Mouse (Mus musculus) heart, adult 18-20 months (tissue): ENCODE measurements around the gene Elane. TPM values are rescaled to one million over a fixed set of nuclear protein-coding genes. Genes with fewer than 3 reads are reported as not detected.
"Not testable (repeated sequence)": the region's sequence is repeated elsewhere in the genome, so short reads cannot be mapped to it uniquely, and the experiment has no call there.

Experiments used
- DNase-seq, 2 experiments: peaks; one replicate each; pipeline ENCODE4 v3.0.0; 2021 to 2022; ENCODE audit warnings: mixed read lengths in 1 of 2
- total RNA-seq, 2 experiments: library from RNA; stranded (reverse); gene quantifications; 2 replicates each; pipeline ENCODE4 v1.2.3; 2021

Gene Elane
- total RNA-seq, 2 experiments from 2014 or later: not detected

DNA sequence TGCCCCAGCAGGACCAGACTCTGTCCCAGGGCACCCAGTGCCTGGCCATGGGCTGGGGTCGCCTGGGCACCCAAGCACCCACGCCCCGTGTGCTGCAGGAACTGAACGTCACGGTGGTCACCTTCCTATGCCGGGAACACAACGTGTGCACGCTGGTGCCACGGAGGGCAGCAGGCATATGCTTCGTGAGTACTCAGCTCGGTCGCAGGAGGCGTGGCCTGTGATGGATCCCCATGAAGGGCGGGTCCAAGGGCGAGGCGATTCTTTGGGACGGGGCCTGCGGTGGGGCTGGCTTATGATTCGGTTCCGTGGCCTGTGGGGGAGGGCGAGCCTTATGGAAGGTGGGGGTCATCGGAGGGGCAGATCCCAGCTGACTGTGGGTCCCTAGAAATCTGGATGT lies 4.1 kb upstream of the Elane start:
- no peak for DNase-seq

GRCm38 (mm10) chr10:79883297-79884084 lies 2.6 kb upstream of the Elane start:
- DNase-seq: peak; percentile 80 to 89

GRCm38 (mm10) chr10:79884446-79884845 lies 1.6 kb upstream of the Elane start:
- peak; percentile 79 to 82 for DNase-seq

DNA sequence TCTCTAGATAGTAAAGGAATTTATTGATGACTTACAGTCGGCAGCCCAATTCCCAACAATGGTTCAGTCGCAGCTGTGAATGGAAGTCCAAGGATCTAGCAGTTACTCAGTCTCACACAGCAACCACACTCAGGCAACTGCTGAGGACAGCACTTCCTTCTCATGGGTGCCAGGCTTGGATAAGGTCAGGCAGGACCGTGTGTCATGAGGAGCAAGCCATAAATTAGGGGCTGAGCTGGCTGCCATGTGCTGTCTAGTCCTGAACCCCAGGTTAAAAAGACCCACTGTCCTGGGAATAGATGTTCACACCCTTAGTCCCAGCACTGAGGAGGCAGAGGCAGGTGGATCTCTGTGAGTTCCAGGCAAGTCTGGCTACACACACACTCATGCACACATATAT lies 1.1 kb upstream of the Elane start:
- DNase-seq: not testable (repeated sequence)

DNA sequence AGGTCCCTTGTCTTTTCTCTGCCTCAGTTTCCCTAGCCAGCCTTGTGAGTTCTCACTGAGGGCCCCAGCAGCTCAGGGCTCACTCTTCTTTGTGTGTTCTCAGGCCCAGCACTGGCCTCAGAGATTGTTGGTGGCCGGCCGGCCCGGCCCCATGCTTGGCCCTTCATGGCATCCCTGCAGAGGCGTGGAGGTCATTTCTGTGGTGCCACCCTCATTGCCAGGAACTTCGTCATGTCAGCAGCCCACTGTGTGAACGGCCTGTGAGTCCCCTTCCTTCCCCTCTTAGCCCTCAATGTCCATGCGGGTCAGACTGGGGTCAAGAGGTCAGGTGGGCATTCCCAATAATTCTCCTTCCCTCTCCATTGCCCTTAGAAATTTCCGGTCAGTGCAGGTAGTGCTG lies 564 bp downstream of the Elane start:
- no peak for DNase-seq

- DNase-seq: no peak
Measured at GRCm38 (mm10) chr10:79889386-79889785, 3.3 kb downstream of the Elane start.

DNA sequence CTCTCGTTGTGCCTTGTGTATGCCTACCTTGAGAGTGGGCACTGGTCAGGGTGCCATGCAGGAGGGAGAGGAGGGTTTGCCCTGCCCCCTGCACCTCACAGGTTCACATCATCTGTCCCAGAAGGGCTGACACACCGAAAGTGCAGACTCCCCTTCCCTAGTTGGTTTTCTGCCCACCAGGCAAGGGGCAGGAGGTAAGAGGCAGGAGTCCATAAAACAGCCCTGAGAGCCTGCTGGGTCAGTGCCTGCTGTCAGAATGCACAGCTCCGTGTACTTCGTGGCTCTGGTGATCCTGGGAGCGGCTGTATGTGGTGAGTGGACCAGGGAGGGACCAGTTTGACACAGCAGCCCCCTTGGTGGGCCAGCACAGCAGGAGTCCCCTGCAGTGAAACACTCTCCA lies 4.6 kb downstream of the Elane start, which contains the start of gene Cfd:
Gene Cfd (plus strand): TSS at position 184 of the 400 bp plus-strand sequence.
- no peak for DNase-seq

- peak; percentile 73 to 89 for DNase-seq
Measured at GRCm38 (mm10) chr10:79892451-79893118, 6.5 kb downstream of the Elane start.

DNA sequence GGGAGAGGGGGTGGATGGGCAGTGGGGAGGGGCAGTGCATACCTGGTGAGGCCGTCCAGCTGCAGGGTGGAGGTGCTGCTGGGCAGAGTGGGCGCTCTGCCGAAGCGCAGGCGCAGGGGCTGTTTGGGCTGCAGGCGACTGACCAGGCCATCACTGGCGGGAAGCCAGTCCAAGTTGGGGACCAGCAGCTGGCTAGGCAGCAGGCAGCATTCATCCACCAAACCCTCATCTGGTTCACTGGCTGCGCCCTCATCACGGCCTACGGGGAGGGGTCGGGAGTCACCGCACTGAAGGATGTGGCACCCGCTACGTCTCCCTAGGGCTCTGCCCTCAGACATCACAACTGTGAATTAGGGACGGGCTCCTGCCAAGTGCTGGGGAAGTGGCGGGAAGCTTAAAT lies 10.3 kb downstream of the Elane start:
- no peak for DNase-seq

DNA sequence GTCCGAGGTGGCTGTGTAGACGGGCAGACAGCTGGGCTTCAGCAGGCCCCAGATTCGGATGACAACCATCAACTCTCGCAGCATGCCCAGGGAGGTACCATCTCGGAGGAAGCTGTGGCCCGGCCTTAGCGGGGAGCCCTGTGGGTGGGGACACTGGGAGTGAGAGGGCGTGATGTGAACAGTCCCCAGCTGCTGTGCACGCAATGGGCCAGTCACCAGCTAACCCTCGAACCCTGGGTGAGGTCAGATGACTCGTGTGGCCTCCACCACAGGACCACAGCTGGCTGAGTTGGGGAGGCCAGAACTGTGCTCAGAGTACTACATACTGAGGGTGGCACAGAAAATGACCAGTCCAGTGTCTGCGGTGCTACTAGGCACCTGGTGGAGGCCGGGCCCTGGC lies 10.8 kb downstream of the Elane start:
- DNase-seq: no peak

DNA sequence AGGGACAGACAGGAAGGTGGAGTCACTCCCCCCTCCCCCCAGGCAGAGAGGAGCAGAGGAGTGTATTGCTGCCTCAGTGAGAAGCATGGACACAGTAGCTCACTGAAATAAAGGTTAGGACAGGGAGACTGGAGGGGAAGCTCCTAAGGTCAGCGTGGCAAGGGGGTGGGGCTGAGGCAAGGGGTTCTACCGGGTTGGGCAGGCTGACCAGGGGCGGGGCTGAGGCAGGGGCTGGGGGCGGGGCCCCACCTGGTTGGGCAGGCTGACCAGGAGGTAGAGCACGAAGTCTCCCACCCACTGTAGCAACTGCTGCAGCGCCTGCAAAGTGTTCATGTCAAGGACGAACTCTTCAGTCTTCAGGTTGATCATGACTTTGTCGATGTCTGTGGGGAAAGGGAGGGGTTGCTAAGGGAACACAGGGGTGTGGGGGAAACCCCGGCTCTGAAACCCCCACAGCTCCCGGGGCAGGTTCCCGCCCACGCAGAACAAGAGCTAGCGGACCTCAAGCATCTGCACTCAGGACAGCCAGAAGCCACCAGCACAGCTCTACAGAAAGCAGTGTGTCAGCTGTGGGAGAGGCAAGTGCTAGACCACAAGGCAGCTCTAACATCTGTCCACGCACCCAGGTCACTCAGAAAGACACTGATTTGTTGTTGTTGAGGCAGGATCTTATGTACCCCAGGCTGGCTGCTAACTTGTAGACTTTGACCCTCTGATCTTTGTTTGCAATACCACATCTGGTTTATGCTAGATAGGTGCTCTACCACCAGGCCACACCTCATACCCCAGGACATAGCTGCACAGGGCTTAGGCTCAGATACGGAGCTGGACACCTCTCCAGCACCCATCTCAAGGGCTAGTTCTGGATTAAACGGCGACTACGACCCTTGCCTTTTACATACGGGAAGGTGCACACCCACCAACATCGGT lies 11.5 kb downstream of the Elane start:
- no peak for DNase-seq

DNA sequence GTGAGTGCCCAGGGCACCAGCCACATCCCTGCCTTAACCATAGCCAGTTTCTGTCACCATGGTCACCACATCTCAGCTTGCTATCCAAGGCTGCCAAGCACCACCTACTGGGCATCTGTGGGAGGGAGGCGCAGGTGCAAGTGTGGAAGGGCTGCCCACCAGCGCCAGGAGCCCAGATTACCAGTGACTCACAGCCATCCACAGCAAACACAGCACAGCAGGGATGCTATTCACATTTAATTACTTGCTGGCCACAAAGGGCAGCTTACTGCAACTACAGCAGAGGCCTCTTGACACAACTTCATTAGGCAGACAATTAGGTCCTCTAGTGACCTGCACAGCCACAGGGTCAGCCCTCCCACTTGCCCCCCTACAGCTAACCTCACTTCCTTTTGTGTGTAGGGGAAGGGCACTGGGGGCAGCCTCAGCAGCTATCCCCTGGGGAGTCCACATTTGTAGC lies 14.9 kb downstream of the Elane start:
- no peak for DNase-seq

DNA sequence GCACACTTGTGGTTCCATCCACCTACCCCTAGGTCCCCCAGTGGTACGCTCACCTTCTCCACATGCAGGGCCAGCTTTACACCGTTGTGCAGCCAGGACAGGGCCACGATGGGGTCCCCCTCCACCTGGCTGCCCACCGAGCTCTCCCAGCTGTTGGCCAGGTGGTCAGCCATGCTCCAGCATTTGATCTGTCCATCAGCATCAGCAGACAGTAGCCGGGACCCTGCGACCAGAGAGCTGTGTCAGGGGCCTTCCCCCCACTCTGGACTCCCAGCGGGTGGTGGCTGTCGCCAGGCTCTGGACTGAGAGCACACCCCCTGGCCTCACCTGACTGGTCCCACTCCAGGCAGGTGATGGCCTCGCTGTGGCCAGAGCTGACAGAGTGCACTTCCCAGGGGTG lies 20.7 kb downstream of the Elane start:
- no peak for DNase-seq

- no peak for DNase-seq
Measured at GRCm38 (mm10) chr10:79907415-79907814, 21.4 kb downstream of the Elane start.

GRCm38 (mm10) chr10:79908167-79909091 lies 22.4 kb downstream of the Elane start, which contains the start of gene Med16:
Gene Med16 (minus strand): TSS chr10:79908923.
- DNase-seq: peak; percentile 97

GRCm38 (mm10) chr10:79909092-79909922 lies 23.3 kb downstream of the Elane start:
- peak; percentile 61 to 76 for DNase-seq

GRCm38 (mm10) chr10:79910556-79910955 lies 24.5 kb downstream of the Elane start, which contains the start of gene Gm26602:
Gene Gm26602 (plus strand): TSS chr10:79910856.
- DNase-seq: no peak

DNA sequence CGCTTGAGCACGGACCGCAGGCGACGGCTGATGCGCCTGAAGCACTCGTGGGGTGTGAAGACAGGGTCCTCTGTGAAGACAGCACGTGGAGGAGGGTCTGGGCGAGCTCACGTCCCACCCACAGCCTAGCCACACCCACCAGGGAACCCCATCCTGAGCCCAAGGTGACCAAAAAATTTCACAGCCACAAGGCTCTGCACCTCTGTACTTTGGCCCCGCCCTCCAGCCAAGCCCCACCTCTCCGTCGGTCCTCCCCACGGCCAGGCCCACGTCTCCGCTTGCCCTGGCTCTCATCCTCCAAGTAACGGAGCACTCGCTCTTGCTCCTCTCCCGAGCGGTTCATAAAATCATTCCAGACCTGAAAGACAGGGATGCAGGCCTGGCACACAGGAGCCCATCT lies 26.4 kb downstream of the Elane start:
- no peak for DNase-seq

DNA sequence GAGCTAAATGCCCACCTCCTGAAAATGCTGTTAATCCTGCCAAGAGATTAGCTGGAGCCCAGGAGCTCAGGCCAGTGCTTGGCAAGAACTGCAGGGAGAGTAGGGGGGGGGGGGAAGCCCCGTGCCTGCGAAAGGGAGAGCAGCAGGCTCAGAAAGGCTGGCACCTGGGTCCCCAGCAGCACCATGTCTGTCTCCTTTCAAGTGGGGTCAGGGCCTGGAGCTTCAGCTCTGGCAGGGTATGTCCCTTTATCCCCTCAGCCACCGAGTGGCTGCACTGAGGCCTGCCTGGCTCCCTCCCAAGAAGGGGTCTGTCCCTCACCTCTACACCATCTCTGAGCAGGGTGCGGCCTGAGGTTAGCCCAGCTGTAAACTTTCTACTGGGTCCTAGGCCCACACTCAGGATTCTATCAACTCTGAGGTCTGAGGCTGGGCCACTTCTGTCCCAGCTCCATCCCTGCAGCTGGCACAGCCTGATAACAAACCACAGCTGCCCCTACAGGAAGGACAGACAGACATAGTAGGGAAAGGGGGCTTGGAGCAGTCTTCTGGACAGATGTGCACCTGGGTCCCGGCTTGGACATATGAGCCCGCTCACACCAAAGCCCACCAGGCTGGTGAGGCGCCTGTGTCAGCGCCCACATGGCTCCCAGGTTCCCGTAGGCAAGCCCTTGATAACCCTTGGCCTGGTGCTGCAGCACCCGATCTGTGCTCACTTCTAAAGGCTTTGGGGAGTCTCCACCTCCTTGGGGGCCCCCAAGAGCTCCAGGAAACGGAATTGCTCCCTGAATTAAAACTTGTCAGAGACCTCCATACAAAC lies 28.3 kb downstream of the Elane start:
- DNase-seq: no peak
